Mouse (Mus musculus): ENCODE results near the gene Gm10160.

Gene Gm10160

DNA sequence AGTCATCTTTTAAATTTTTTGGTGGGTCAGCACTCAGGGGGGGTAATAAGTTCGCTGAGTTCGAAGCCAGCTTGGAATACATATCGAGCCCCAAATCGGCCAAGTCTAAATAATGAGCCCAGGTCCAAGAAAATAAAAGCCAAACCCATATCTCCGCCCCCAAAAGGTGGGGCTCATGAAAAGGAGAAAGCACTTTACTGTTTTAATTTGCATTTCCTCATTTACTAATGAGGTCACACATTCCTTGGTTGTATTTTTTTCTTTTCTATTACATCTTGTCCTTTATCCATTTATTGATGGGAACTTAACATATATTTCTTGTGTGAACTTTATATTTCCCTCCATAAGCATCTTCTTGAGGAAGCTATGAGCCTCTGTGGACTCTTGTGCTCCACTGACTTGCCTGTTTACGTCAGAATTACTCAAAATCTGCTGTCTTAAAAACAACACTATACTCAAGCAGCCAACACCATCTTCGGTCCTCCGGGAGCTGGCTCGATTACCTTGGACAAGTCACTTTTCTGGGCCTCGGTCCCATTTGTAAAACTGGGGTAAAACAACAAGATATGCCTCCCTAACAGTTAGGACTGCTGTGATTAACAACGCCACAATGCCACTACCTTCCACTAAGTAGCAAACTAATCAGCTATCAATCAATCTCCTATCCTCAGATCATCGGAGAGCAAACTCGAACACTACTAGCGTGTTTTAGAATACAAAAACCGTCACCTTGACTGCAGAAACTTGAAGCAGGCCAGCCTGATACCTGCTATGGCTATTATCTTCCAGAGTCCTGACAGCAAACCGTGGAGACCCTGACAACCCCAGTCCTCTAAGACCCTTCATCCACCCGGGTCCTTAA lies 27.6 kb downstream of the Gm10160 start:
- no peak for DNase-seq (ENCODE audit: low spot score in 2 of 2)

DNA sequence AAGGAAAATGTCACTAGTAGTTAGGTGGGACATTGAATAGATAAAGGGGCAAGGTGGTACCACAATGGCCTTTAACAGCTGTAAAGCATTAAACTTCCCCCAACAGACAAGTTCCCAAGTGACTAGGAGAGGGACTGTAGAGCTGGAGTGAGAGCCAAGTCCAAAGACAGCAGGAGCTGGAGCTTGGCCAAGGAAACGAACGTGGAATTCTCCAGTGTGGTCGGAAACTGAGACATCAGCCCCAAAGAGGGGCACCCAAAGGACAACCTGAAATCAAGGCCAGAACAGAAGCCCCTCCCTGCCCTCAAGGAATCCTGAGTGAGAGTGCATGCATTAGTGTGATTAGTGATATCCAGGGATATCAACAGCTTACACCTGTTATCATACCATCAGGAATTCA lies 30.2 kb downstream of the Gm10160 start:
- peak in 1 of 2 experiments; percentile 26 for DNase-seq (ENCODE audit: low spot score in 2 of 2)

DNA sequence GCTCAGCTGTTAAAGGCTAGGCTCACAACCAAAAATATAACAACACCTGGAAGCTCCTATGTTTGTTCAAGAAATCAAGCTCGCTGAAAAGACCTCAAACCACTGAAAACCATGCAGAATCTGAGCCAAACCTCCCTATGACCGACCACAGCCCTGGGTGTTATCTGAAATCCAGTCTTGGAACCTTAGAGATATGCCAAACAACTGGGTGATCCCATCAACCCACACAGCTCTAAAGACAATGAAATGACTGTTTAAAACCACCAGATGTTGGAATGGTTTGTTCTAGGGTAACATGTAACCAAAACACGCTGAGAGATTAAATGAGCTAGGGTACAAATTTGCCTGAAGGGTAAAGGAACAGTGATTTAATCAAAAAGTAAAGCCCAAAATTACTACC lies 30.7 kb downstream of the Gm10160 start:
- no peak for DNase-seq (ENCODE audit: low spot score in 2 of 2)

DNA sequence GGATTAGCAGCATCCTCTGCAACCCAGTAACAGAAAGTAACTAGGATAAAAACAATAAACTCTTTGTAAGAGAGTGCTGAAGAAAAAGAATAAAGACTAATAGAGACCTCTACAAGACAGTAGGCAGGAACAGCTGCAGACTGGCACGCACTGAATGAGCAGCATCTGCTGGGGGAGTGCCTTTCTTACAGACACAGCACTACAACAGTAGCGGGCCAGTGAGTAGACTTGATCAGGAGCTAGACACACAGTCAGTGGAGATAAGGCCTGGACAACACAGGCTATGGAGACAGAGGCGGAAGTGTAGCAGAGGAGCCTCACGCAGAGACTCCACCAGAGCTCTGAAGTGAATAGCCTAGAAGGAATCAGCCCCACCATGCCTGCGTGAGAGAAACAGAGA lies 49.5 kb downstream of the Gm10160 start:
- DNase-seq (ENCODE audit: low spot score in 2 of 2): no peak
